Mouse (Mus musculus) cerebellum, adult 2 months (tissue): ENCODE data around the gene Grin2c.

Source experiments
- CTCF ChIP-seq: fragments of 200-500 bp; IDR thresholded peaks from 2 replicates; pipeline ENCODE4 v1.5.1; 2011; ENCODE audit warnings: low read depth, mild to moderate bottlenecking, control low read depth, low read length, moderate library complexity, borderline replicate concordance; ENCODE audit not compliant: insufficient read depth
- POLR2A ChIP-seq: fragments of 200-500 bp; IDR thresholded peaks from 2 replicates; pipeline ENCODE4 v1.6.1; 2011; ENCODE audit warnings: low read length, control low read depth, borderline replicate concordance; ENCODE audit not compliant: insufficient read depth

GRCm38 (mm10) chr11:115231924-115232323 is 35.1 kb downstream of the Grin2c start:
- no peak for TF ChIP-seq CTCF
- no peak for TF ChIP-seq POLR2A
